Mouse (Mus musculus) liver, embryonic 14.5 days (tissue): ENCODE measurements around the gene Rora.

Source experiments
- CTCF ChIP-seq: IDR thresholded peaks from 2 replicates; pipeline ENCODE4 v1.5.1; 2016; ENCODE audit warnings: antibody characterized with exemption, low read depth, control low read depth
- EP300 ChIP-seq: IDR thresholded peaks from 2 replicates; pipeline ENCODE4 v1.6.1; 2016; ENCODE audit warnings: antibody characterized with exemption, low read depth

DNA sequence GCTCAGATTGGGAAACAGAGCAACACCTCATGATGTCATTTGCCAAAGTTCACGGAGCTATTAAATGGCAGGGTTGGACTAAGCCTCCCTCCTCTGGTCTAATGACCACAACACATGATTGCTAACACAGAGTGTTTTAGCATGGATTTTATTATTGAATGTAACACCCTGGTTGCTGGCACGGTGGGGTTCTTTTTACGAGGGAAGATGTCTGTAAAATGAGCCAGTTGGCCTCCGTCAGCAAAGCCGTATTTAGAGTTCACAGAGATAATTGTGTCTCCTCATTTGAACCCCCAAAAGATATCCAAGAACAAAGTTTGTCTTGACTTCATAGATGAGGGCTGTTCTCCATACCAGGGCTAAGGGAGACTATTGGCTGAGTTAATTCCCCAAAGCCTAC is 398.3 kb downstream of the Rora start:
- TF ChIP-seq EP300 (no peak), CTCF (no peak)
